Mouse (Mus musculus): Measurements from ENCODE around the gene Qrfp. TPM values are rescaled to one million over a fixed set of nuclear protein-coding genes. Genes with fewer than 3 reads are reported as not detected.

Qrfp gene
- polyA plus RNA-seq, 2 experiments = not detected

- no peak overlapping the region for H3K4me2 ChIP-seq (ENCODE audit: low read depth)
Measured at GRCm38 (mm10) chr2:31847908-31848307, 37.5 kb upstream of the Qrfp start.

DNA sequence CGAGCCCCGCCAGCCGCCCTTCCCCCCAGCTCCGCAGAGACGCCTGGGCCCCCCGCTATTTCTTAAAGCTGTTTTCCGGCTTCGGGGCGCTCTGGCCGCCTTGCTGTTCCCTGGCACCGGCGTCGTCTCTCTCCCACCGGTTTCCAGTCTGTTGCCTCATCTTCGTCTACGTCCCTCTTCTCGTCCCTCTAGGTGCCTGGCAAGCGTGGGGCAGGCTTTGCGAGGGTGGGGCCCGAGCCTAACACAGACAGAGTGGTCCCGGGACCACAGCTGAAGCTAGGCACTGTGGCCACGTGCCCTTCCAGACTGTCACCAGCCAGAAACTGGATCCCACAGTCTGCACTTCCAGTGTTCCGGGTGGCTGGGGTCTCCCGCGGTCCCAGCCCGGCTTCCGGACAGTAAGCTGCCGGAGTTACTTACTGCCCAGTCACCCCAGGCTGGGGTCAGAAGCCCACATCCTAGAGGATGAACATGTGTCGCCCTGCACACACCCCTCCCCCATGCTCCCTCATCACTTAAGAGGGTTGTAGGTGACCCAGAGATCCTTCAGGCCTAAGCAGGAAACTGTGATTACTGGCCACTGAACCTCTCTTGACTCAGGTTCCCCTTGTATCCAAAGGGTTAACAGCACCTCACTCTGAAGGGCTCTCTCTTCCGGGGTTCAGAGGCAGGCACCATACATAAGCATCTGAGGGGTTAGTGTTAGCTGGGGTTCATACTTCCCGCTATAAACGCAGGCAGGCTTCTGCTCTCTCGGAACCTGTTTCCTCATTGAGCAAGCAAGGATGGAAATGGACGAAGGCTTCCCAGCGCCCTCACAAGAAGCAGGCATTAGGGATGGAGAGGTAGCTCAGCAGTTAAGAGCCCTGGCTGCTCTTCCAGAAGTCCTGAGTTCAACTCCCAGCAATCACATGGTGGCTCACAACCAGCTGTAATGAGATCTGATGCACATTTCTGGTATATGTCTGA, 36.6 kb upstream of the Qrfp start:
- Histone ChIP-seq H3K4me3 (ENCODE audit: insufficient read depth in 1 of 2, low read depth in 2 of 2, low read length in 2 of 2) (peak overlapping the region in 1 of 2 experiments; percentile 31; a peak in 2 of 4 replicates), H3K36me3 (replicated peaks; ENCODE audit: control insufficient read depth, insufficient read depth, low read depth) (no peaks in the 10 kb centered on the region), H3K9ac (replicated peaks) (no peak overlapping the region), H3K4me2 (ENCODE audit: low read depth) (peak overlapping the region; percentile 46), H3K4me1 (replicated peaks; ENCODE audit: control insufficient read depth in 2 of 2, insufficient read depth in 2 of 2, low read length in 1 of 2) (peaks cover 0 to 2% of the 10 kb centered on the region in 2 experiments; a peak in 1 of 4 replicates), H3K27me3 (ENCODE audit: control insufficient read depth, insufficient read depth, low read length) (peaks cover 39% of the 10 kb centered on the region), H3K27ac (no peak overlapping the region), H3K9me3 (ENCODE audit: control insufficient read depth, low read length) (no peaks in the 10 kb centered on the region)
- no peak for ATAC-seq (ENCODE audit: insufficient read depth)
- TF ChIP-seq EP300 (IDR thresholded peaks at IDR 0.05; ENCODE audit: low read depth) (no peak), CTCF (IDR thresholded peaks at IDR 0.05; ENCODE audit: low read depth) (no peak)
- DNase-seq (ENCODE audit: low read depth in 3 of 3, low spot score in 3 of 3) = no peak
- 4% methylated on average over 35 of the region's 35 CpGs for WGBS (ENCODE audit: insufficient replicate concordance)

More at GRCm38 (mm10) chr2:31847908-31848307, 37.5 kb upstream of the Qrfp start:
- TF ChIP-seq CTCF (IDR thresholded peaks at IDR 0.05; ENCODE audit: low read depth) (peak; percentile 75), EP300 (IDR thresholded peaks at IDR 0.05; ENCODE audit: low read depth) (no peak)
- peaks cover 0 to 2% of the 10 kb centered on the region in 2 experiments; a peak in 1 of 4 replicates for H3K4me1 ChIP-seq (replicated peaks; ENCODE audit: control insufficient read depth in 2 of 2, insufficient read depth in 2 of 2, low read length in 1 of 2)
- no peak overlapping the region for H3K9ac ChIP-seq (replicated peaks)
- 16% methylated on average over 6 of the region's 6 CpGs for WGBS (ENCODE audit: insufficient replicate concordance)
- H3K36me3 ChIP-seq (replicated peaks; ENCODE audit: control insufficient read depth, insufficient read depth, low read depth) = no peaks in the 10 kb centered on the region
- no peak overlapping the region for H3K4me3 ChIP-seq (ENCODE audit: insufficient read depth in 1 of 2, low read depth in 2 of 2, low read length in 2 of 2)
- peaks cover 39% of the 10 kb centered on the region for H3K27me3 ChIP-seq (ENCODE audit: control insufficient read depth, insufficient read depth, low read length)
- DNase-seq (ENCODE audit: low read depth in 3 of 3, low spot score in 3 of 3) (peak; percentile 24 to 38 (median 28)), ATAC-seq (ENCODE audit: insufficient read depth) (peak; percentile 74)
- no peaks in the 10 kb centered on the region for H3K9me3 ChIP-seq (ENCODE audit: control insufficient read depth, low read length)
- no peak overlapping the region for H3K27ac ChIP-seq

DNA sequence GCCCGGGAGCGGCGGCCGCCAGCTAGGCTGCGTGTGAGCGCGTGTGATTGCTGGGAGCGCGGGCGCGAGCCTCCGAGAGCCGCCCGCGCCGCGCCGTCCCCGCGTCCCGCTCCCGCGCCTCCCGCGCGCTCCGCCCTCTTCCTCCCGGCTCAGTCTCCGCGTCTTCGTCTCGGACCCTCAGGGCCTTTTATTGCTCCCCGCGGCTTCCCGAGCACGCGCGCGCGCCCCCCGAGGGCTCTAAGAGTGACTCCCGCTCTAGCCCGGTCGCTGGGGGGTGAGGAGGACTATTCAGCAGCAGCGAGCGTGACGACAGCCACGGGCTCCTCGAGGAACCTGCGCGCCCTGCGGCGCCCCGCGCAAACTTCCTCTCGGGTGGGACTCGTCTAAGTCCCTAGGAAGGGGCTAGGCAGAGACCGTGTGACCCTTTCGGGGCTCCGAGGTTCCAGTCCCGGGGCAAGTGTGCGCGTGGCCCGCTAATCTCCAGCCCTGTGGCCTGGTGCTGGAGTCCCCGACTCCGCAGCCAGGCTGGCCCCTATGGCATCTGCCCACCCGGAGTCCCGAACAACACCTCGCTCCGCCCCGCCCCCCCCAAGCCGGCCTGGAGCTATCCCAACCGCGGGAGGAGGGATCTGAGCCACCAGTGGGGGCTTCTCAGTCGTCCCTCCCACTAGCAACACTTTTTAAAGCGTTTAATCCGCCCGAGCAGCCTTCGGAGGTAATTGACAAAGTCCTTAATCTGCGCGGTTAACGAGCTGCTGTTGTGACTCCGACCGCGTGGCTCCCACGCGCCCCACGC, 35.7 kb upstream of the Qrfp start, which contains the start of gene Fibcd1:
TSS of gene Fibcd1 (minus strand) at position 110 of the 796 bp plus-strand sequence.
- Histone ChIP-seq H3K4me1 (replicated peaks; ENCODE audit: control insufficient read depth in 2 of 2, insufficient read depth in 2 of 2, low read length in 1 of 2) (no peaks in the 10 kb centered on the region), H3K27me3 (ENCODE audit: control insufficient read depth, insufficient read depth, low read length) (peaks cover 39% of the 10 kb centered on the region), H3K9me3 (ENCODE audit: control insufficient read depth, low read length) (no peaks in the 10 kb centered on the region), H3K36me3 (replicated peaks; ENCODE audit: control insufficient read depth, insufficient read depth, low read depth) (no peaks in the 10 kb centered on the region), H3K4me3 (ENCODE audit: insufficient read depth in 1 of 2, low read depth in 2 of 2, low read length in 2 of 2) (peak within 1 kb of the TSS; percentile 6 to 31; a peak in 3 of 4 replicates), H3K9ac (replicated peaks) (no peak within 1 kb of the TSS), H3K4me2 (ENCODE audit: low read depth) (peak within 1 kb of the TSS; percentile 46), H3K27ac (no peak within 1 kb of the TSS)
- WGBS (ENCODE audit: insufficient replicate concordance) = under 1% methylated on average over 63 of the region's 88 CpGs
- DNase-seq (ENCODE audit: low read depth in 3 of 3, low spot score in 3 of 3) (no peak), ATAC-seq (ENCODE audit: insufficient read depth) (no peak)
- TF ChIP-seq CTCF (IDR thresholded peaks at IDR 0.05; ENCODE audit: low read depth) (no peak), EP300 (IDR thresholded peaks at IDR 0.05; ENCODE audit: low read depth) (no peak)

DNA sequence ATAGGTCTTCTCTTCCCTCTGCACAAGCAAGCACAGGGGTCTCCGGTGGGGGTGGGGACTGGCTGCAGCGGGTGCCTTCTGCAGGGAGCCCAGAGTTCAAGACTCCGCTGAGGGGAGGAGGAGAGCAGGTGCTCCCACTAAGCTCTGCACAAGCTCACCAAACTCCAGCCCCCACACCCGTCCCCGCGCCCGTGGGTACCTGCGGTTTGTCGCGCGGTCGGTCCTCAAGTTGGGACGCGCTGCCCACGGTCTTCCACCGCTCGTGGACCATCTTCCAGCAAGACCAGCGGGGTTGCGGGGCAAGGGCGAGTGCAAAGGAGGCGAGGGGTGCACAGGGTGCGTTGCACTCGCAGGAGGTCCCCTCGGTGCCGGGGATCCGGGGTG, 35.1 kb upstream of the Qrfp start:
- DNase-seq (ENCODE audit: low read depth in 3 of 3, low spot score in 3 of 3) = no peak

More for the DNA sequence above, 35.1 kb upstream of the Qrfp start:
- Histone ChIP-seq H3K27ac (no peak overlapping the region), H3K9me3 (ENCODE audit: control insufficient read depth, low read length) (no peaks in the 10 kb centered on the region), H3K27me3 (ENCODE audit: control insufficient read depth, insufficient read depth, low read length) (peaks cover 39% of the 10 kb centered on the region), H3K4me2 (ENCODE audit: low read depth) (peak overlapping the region; percentile 46), H3K4me1 (replicated peaks; ENCODE audit: control insufficient read depth in 2 of 2, insufficient read depth in 2 of 2, low read length in 1 of 2) (no peaks in the 10 kb centered on the region), H3K9ac (replicated peaks) (no peak overlapping the region), H3K36me3 (replicated peaks; ENCODE audit: control insufficient read depth, insufficient read depth, low read depth) (no peaks in the 10 kb centered on the region), H3K4me3 (ENCODE audit: insufficient read depth in 1 of 2, low read depth in 2 of 2, low read length in 2 of 2) (peak overlapping the region in 1 of 2 experiments; percentile 31; a peak in 2 of 4 replicates)
- TF ChIP-seq CTCF (IDR thresholded peaks at IDR 0.05; ENCODE audit: low read depth) = no peak
- TF ChIP-seq EP300 (IDR thresholded peaks at IDR 0.05; ENCODE audit: low read depth) = no peak
- 2% methylated on average over 26 of the region's 26 CpGs for WGBS (ENCODE audit: insufficient replicate concordance)
- no peak for ATAC-seq (ENCODE audit: insufficient read depth)

Measured in liver, embryonic 14.5 days (tissue).